Mouse (Mus musculus) adrenal gland, postnatal 14 days (tissue): ENCODE results near the gene Mrpl38. TPM values are rescaled to one million over a fixed set of nuclear protein-coding genes. Genes with fewer than 3 reads are reported as not detected.
"Not testable (repeated sequence)": the region's sequence is repeated elsewhere in the genome, so short reads cannot be mapped to it uniquely, and the experiment has no call there.

ENCODE experiments used
- DNase-seq: peaks from one replicate; pipeline ENCODE4 v3.0.0; 2021; ENCODE audit warnings: mixed read lengths
- total RNA-seq: library from RNA; stranded (reverse); gene quantifications from 2 replicates; pipeline ENCODE4 v1.2.3, GENCODE M21; 2021

The Mrpl38 gene
- total RNA-seq, 1 experiment from 2014 or later = 95.0 TPM

DNA sequence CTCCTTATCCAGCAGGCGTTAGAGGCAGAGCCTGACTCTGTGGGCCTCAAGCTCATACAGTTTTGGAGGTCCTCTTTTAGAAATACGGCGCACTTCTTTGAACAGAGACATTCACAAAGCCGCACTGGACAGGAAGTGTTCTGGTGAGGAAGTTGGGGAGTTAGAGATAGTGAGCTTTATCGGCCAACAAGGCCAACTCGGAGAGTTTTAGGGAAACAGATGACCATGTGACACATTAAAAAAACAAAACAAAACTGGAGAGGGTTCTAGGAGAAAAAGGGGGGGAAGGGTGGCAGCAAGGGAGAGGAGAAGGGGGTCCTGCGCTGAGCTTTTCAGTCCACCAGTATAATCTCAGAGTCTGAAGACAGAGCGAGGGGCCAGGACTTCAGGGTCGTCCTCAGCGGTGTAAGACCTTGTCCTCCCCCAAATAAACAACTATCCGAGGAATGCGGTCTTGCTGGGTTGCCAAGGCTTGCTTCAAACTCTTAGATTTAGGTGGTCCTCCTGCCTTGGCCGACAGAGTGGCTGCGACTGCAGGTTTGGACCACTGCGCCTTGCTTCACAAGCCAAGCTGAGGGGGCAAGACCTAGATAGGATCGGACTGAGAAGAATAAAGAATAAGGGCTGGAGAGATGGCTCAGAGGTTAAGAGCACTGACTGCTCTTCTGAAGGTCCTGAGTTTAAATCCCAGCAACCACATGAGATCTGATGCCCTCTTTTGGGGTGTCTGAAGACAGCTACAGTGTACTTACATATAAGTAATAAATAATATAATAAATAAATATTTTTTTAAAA, 44.7 kb downstream of the Mrpl38 start:
- DNase-seq = peak; percentile 48

DNA sequence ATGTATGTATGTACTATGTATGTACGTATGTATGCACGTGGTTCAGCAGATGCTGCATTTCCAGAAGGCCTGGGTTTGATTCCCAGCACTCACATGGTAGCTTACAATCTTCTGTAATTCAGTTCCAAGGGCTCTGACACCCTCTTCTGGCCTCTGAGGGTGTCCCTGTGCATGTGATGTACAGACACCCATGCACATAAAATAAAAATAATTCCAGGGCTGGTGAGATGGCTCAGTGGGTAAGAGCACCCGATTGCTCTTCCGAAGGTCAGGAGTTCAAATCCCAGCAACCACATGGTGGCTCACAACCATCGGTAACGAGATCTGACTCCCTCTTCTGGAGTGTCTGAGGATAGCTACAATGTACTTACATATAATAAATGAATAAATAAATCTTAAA, 45.7 kb downstream of the Mrpl38 start:
- not testable (repeated sequence) for DNase-seq

DNA sequence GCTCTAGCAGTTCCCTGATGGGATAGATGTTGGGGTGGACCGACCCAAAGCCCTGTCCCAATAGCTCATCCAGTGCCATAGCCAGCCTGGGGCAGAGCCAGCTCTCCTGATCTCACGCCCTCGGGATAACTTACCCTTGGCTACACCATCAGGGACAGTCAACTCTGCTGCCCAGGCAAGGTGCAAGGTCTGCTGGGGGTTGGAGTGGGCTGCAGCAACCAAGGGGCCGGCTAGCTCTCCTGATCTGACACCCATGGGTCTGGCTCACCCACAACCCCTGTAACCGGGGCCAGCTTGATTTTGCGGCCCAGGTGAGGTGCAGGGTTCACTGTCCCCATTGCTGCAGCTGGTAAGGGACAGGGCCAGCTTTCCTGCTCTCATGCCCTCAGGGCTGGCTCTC, 47.1 kb downstream of the Mrpl38 start:
- DNase-seq = no peak

DNA sequence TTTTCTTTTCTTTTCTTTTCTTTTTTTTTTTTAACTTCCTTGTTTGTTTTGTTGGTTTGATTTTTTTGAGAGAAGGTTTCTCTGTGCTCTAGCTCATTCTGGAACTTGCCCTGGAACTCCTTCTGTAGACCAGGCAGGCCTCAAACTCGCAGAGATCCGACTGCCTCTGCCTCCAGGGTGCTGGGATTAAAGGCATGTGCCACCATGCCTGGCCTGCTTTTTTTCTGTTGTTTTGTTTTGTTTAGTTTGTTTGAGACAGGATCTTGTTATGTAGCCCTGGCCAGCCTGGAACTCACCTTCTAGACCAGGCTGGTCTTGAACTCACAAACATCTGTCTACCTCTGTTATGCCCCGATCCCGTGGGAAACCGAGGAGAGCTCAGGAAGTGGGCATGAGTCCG, 49.1 kb downstream of the Mrpl38 start:
- DNase-seq = no peak

DNA sequence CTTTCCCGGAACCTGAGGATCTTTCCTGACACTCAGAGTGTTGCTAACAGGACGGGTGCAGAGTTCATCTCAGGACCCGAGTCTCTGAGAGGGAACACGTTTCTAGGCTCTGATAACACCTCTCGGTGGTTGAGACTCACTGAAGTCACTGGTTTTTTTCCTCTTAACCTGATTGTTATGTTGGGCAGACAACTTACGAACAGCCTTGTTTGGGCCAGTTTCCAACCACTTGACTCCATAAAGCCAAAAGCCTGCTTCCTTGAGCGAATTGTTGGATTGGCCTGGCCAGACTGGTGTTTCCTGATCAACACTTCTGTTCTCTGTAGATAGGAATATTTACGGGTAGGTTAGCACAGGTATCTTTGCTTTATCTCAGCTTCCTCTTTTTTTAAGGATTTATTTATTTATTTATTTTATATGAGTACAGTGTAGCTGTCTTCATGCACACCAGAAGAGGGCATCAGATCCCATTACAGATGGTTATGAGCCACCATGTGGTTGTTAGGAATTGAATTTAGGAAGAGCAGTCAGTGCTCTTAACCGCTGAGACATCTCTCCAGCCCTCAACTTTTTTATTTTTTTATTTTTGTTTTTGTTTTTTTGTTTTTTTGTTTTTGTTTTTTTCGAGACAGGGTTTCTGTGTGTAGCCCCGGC, 49.8 kb downstream of the Mrpl38 start:
- no peak for DNase-seq

DNA sequence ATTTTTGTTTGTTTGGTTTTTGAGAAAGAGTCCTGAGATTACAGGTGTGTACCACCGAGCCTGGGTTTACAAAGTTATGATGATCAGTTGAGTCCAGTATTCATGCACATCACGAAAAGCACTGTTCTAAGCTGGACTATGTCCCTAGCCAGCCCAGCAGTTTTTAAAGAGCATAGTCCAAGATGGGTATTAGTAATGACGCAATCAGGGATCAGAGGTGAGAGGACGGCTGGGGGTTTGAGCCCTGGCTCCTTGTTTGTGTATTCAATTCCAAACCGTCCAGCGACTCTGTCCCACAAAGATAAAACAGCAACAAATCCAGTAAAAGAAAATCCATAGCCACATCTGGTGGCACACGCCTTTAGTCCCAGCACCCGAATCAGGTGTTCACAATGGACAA, 50.5 kb downstream of the Mrpl38 start:
- DNase-seq = no peak

DNA sequence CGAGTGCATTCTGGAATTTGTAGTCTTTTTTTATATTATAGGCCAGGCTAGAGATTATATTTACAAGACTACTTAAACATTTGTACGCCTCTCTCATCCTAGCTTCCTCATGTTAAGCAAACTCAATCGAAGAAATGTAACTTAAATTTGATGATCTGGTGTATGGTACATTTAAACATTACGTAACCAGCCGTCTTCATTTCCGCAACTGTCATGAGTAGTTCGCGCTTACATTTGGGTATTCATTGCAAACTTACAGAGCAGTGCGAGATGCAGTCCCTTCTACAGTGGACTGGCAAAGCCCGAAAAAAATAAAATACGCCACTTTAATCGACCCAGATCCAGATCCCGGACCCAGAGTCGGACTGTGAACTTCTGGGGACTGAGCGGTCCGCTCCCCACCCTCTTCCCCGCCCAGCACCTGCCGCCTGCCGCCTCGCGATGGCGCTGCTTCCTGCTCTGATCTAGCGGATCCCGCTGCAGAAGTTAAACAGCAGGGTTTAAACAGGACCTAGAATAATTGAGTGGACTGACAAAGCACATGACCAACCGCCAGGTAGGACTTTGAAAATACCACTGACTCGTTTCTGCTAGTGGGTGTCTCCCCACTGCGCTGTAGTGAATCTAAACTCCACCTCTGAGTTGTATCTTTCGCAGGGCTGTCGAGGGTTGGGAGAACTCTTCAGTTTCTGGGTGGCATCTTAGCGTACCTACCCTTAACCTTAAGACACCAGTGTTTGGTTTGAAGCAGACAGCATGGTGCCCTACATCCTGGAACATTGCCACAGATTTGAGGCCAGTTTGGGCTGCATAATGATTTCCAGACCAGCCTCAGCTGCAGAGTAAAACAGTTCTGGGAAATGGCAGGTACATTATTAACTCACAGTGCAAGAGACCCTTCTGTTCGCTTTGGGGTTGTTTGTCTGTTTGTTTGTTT, 51.2 kb downstream of the Mrpl38 start:
- peak; percentile 94 for DNase-seq

DNA sequence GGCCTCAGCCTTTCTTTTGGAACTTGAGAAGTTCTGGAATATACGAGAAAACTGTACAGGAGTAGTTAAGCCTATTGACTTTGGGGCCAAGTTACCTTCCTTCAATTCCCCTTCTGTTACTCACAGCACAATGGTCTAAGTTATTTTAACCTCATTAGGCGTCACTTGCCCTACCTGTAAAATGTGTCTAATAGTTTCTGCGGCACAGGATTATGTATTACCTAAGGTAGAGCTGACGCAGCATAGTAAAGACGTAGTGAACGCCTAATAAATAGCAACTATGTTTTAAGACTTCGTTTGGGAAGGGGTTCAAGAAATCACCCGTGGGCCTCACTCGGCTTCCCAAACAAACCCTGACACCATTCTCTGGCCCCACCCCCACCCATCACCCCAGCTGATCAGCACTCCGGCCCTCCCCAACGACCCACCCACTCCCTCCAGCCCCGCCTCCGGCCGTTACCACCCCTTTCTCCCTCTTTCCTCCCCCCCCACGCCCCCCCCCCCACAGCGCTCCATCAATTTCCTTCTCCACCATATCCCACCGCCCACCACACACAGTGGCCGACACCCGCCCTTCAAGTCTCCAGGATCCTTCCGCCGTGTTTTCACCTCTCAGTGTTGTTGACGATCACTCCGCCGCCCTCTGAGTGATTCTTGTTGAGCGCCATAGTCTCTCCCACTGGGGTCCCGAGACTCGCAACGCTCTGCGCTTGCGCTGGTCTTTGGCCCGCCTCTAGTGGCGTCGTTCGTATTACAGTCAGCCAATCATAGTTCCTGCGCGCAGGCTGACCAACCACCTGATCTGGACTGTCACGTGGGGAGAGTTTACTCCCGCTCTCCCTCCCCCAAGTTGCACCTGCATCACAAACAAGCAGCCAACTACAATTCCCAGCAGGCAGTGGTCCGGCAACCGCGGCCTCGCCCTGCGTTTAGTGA, 52.1 kb downstream of the Mrpl38 start, which contains the start of gene Wbp2:
Gene Wbp2, minus strand, starts transcription at position 738 of the 936 bp plus-strand sequence.
- peak; percentile 98 for DNase-seq

DNA sequence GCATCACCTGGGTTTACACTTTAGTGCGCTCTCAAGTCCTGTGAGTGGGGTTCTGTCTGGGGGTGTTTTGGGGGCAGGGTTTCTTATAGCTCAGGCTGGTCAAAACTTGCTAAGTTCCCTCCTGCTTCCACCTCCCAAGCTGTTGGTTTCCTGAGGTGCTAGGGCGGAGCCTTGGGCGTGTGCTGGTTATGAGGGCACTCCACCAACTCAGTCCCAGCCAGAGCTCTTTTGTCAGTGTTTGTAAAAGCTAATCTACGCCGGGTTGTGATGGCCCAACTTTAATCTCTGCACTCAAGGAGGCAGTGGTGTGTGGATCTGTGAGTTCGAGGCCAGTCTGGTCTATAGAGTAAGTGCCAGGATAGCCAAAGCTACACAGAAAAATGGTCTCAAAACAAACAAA, 54.5 kb downstream of the Mrpl38 start:
- DNase-seq = no peak

DNA sequence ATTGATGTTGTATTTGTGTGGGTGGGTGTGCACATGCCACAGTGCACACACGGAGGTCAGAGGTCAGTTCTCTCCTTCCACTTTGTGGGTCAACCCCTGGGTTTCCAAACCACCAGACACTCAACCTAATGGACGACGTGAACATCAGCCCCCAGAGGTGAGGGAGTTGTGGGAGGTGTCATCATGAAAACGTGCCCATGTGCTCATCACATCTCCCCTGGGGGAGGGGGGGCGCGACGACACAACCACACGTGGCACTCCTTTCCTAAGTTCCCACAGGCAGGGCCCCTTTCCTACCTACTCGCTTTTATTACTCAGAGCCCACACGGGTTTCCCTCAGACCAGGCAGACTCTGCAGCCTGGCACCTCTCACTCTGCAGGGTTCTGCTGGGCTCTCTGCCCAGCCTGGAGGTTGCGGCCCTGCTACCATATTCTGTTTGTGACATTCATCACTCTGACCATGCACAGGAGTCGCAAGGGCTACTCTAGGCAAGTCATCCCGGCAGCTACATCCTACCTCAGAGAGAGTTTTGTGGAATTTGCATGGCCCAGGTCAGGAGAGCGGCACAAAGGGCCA, 55.5 kb downstream of the Mrpl38 start:
- no peak for DNase-seq

Other genes with a start within 250 kb of the Mrpl38 start
- gene Smim5, start 238.9 kb downstream of the Mrpl38 start, total RNA-seq = 0.82 and 1.3 TPM in 2 replicates
- gene Smim6, start 226.9 kb downstream of the Mrpl38 start, total RNA-seq = not detected in 2 replicates
- 40.9 and 42.9 TPM in 2 replicates for gene Sap30bp, start 205.6 kb downstream of the Mrpl38 start, total RNA-seq
- 18.3 and 22.3 TPM in 2 replicates for gene Recql5, start 205.4 kb downstream of the Mrpl38 start, total RNA-seq
- gene Itgb4, start 164.2 kb downstream of the Mrpl38 start, total RNA-seq = 3.6 and 4.4 TPM in 2 replicates
- gene Galk1, start 126.1 kb downstream of the Mrpl38 start, total RNA-seq = 41.5 and 51.9 TPM in 2 replicates
- 340 and 347 TPM in 2 replicates for gene H3f3b, start 110.9 kb downstream of the Mrpl38 start, total RNA-seq
- 20.6 and 24.4 TPM in 2 replicates for gene Unk, start 108.5 kb downstream of the Mrpl38 start, total RNA-seq
- 0.74 and 4.0 TPM in 2 replicates for gene Unc13d, start 60.9 kb downstream of the Mrpl38 start, total RNA-seq
- gene Wbp2, start 51.9 kb downstream of the Mrpl38 start, total RNA-seq = 121 and 127 TPM in 2 replicates
- gene Trim47, start 11.7 kb downstream of the Mrpl38 start, total RNA-seq = 19.9 and 23.6 TPM in 2 replicates
- 8.6 and 10.2 TPM in 2 replicates for gene Trim65, start 7.7 kb downstream of the Mrpl38 start, total RNA-seq
- gene Fbf1, start 29.3 kb upstream of the Mrpl38 start, total RNA-seq = 28.1 and 31.0 TPM in 2 replicates
- 16.7 and 20.0 TPM in 2 replicates for gene Ten1, start 60.0 kb upstream of the Mrpl38 start, total RNA-seq
- 150 and 199 TPM in 2 replicates for gene Acox1, start 60.2 kb upstream of the Mrpl38 start, total RNA-seq
- 1.3 and 1.7 TPM in 2 replicates for gene Evpl, start 99.2 kb upstream of the Mrpl38 start, total RNA-seq
- gene Srp68, start 135.3 kb upstream of the Mrpl38 start, total RNA-seq = 63.1 and 70.4 TPM in 2 replicates
- not detected in 2 replicates for gene Galr2, start 142.1 kb upstream of the Mrpl38 start, total RNA-seq
- gene Exoc7, start 168.4 kb upstream of the Mrpl38 start, total RNA-seq = 50.5 and 62.8 TPM in 2 replicates
- 0.23 and 0.30 TPM in 2 replicates for gene Foxj1, start 196.5 kb upstream of the Mrpl38 start, total RNA-seq